Comparison of ENCODE assay signal across 21 mouse cellular contexts in genomic region chr7:73195306-73195705, GRCm38 (mm10).
DNase-seq lines count a peak whose midpoint lies in the region; ATAC-seq and TF ChIP-seq lines count a peak whose summit lies in the region.
"Had no signal": no experiment of that assay in that cellular context is flagged by ENCODE, and none has a peak within 500 bp of the region (broad histone marks: within the 10 kb centered on the region; RNA-seq: fewer than 3 reads in every experiment).

No protein-coding gene starts in this region.

- no peak for TF ChIP-seq CTCF in thymus, adult 2 months (IDR thresholded peaks at IDR 0.05; ENCODE audit: borderline replicate concordance, control insufficient read depth, extremely low read depth, insufficient read depth, low read length, poor library complexity)

- 20% methylated on average over 4 of the region's 4 CpGs for WGBS in heart, embryonic 10.5 days
- 57% methylated on average over 4 of the region's 4 CpGs for WGBS in neural tube, embryonic 13.5 days
- 58% methylated on average over 4 of the region's 4 CpGs for WGBS in hindbrain, embryonic 16.5 days
- WGBS in neural tube, embryonic 15.5 days = 64% methylated on average over 4 of the region's 4 CpGs
- WGBS in thymus, adult 2 months = 79% methylated on average over 4 of the region's 4 CpGs

- H3K27ac ChIP-seq in heart, embryonic 10.5 days = no peak overlapping the region
- peak overlapping the region; percentile 65 for H3K27ac ChIP-seq in neural tube, embryonic 13.5 days (replicated peaks)
- peak overlapping the region; percentile 16; the same call in 1 of the 2 replicates for H3K27ac ChIP-seq in hindbrain, embryonic 16.5 days (ENCODE audit: low read depth, low read length)
- peak overlapping the region; percentile 54 for H3K27ac ChIP-seq in neural tube, embryonic 15.5 days (replicated peaks)
- H3K27ac ChIP-seq in thymus, adult 2 months (ENCODE audit: control insufficient read depth, insufficient read depth, low read length) = no peak overlapping the region
- H3K27ac ChIP-seq: embryonic facial prominence, embryonic 13.5 days; heart, adult 2 months had no signal

- peaks cover 50% of the 10 kb centered on the region for H3K27me3 ChIP-seq in heart, embryonic 10.5 days (ENCODE audit: insufficient read depth, poor library complexity, severe bottlenecking)
- no peaks in the 10 kb centered on the region for H3K27me3 ChIP-seq in neural tube, embryonic 13.5 days
- H3K27me3 ChIP-seq in hindbrain, embryonic 16.5 days (replicated peaks; ENCODE audit: control insufficient read depth, insufficient read depth, low read length) = no peaks in the 10 kb centered on the region
- no peaks in the 10 kb centered on the region for H3K27me3 ChIP-seq in neural tube, embryonic 15.5 days (replicated peaks)
- no peaks in the 10 kb centered on the region for H3K27me3 ChIP-seq in thymus, adult 2 months (ENCODE audit: control insufficient read depth, insufficient read depth, low read length)
- H3K27me3 ChIP-seq: embryonic facial prominence, embryonic 13.5 days; Patski had no signal

- peak; percentile 73 for DNase-seq in heart, embryonic 10.5 days (ENCODE audit: low spot score)
- no peak for DNase-seq in heart, adult 9 months (ENCODE audit: low spot score in 2 of 2)
- no peak for DNase-seq in neural tube, embryonic 10.5 days (ENCODE audit: extremely low spot score, low spot score)
- DNase-seq in thymus, adult 2 months = no peak
- DNase-seq: adrenal gland, postnatal 14 days; cerebellum, adult 18-20 months; gastrocnemius, postnatal 10 days; heart, adult 2 months; heart, postnatal 10 days; kidney, adult 9 months; kidney, postnatal 36 days; layer of hippocampus, postnatal 36 days; lung, adult 2 months; lung, postnatal 36 days had no signal

- H3K4me1 ChIP-seq in heart, embryonic 10.5 days = no peaks in the 10 kb centered on the region
- H3K4me1 ChIP-seq in neural tube, embryonic 13.5 days (replicated peaks) = peaks cover 42% of the 10 kb centered on the region
- H3K4me1 ChIP-seq in hindbrain, embryonic 16.5 days (ENCODE audit: control insufficient read depth, insufficient read depth, low read depth, low read length) = peaks cover 3% of the 10 kb centered on the region; the same call in 1 of the 2 replicates
- H3K4me1 ChIP-seq in neural tube, embryonic 15.5 days = peaks cover 17% of the 10 kb centered on the region; the same call in 1 of the 2 replicates
- no peaks in the 10 kb centered on the region for H3K4me1 ChIP-seq in thymus, adult 2 months (replicated peaks; ENCODE audit: control insufficient read depth, insufficient read depth, low read length)

- H3K36me3 ChIP-seq in heart, embryonic 10.5 days = no peaks in the 10 kb centered on the region
- no peaks in the 10 kb centered on the region for H3K36me3 ChIP-seq in neural tube, embryonic 13.5 days
- no peaks in the 10 kb centered on the region for H3K36me3 ChIP-seq in hindbrain, embryonic 16.5 days (ENCODE audit: control insufficient read depth, insufficient read depth, low read length)
- no peaks in the 10 kb centered on the region for H3K36me3 ChIP-seq in neural tube, embryonic 15.5 days
- no peaks in the 10 kb centered on the region for H3K36me3 ChIP-seq in thymus, adult 2 months (ENCODE audit: control insufficient read depth, insufficient read depth, low read length)
- H3K36me3 ChIP-seq: embryonic facial prominence, embryonic 13.5 days had no signal

- no peak overlapping the region for H3K4me3 ChIP-seq in heart, embryonic 10.5 days
- no peak overlapping the region for H3K4me3 ChIP-seq in neural tube, embryonic 13.5 days
- no peak overlapping the region for H3K4me3 ChIP-seq in hindbrain, embryonic 16.5 days (ENCODE audit: low read length)
- no peak overlapping the region for H3K4me3 ChIP-seq in neural tube, embryonic 15.5 days (replicated peaks)
- H3K4me3 ChIP-seq in thymus, adult 2 months (ENCODE audit: control insufficient read depth, insufficient read depth, low read length) = no peak overlapping the region
- H3K4me3 ChIP-seq: embryonic facial prominence, embryonic 13.5 days; heart, adult 2 months had no signal

- no peak overlapping the region for H3K9ac ChIP-seq in neural tube, embryonic 13.5 days
- no peak overlapping the region for H3K9ac ChIP-seq in hindbrain, embryonic 16.5 days (ENCODE audit: low read depth, low read length)
- no peak overlapping the region for H3K9ac ChIP-seq in neural tube, embryonic 15.5 days (replicated peaks)
- H3K9ac ChIP-seq: embryonic facial prominence, embryonic 13.5 days had no signal

- H3K9me3 ChIP-seq in heart, embryonic 10.5 days = peaks cover 4% of the 10 kb centered on the region; the same call in 1 of the 2 replicates
- no peaks in the 10 kb centered on the region for H3K9me3 ChIP-seq in neural tube, embryonic 13.5 days
- H3K9me3 ChIP-seq in hindbrain, embryonic 16.5 days (ENCODE audit: control insufficient read depth, low read length) = no peaks in the 10 kb centered on the region; the same call in 1 of the 2 replicates
- no peaks in the 10 kb centered on the region for H3K9me3 ChIP-seq in neural tube, embryonic 15.5 days (replicated peaks)

- H3K4me2 ChIP-seq in neural tube, embryonic 13.5 days = no peak overlapping the region
- no peak overlapping the region for H3K4me2 ChIP-seq in hindbrain, embryonic 16.5 days (ENCODE audit: low read length)
- H3K4me2 ChIP-seq in neural tube, embryonic 15.5 days = no peak overlapping the region
- H3K4me2 ChIP-seq: embryonic facial prominence, embryonic 13.5 days; liver, embryonic 11.5 days had no signal

- no peak for ATAC-seq in neural tube, embryonic 13.5 days (ENCODE audit: low read depth)
- ATAC-seq in hindbrain, embryonic 16.5 days = no peak
- ATAC-seq in neural tube, embryonic 15.5 days (ENCODE audit: low FRiP score) = no peak
- ATAC-seq: activated CD4-positive, CD25-positive, alpha-beta regulatory T cell, adult 4 months; Patski had no signal

- TF ChIP-seq POLR2A in thymus, adult 2 months (IDR thresholded peaks at IDR 0.05; ENCODE audit: control insufficient read depth, extremely low read depth, insufficient read depth, low read length, poor library complexity) = no peak

Comparison
In these comparisons a context has a peak if more than half of its experiments do, and no peak if none do; other contexts are left out.
1. H3K27ac ChIP-seq: peak in neural tube, embryonic 13.5 days (single experiment), hindbrain, embryonic 16.5 days (single experiment) and neural tube, embryonic 15.5 days (single experiment); none in heart, embryonic 10.5 days (single experiment) and thymus, adult 2 months (single experiment).